Mouse (Mus musculus) activated CD4-positive, CD25-positive, alpha-beta regulatory T cell, adult 4 months (primary cell): ENCODE data around the gene Gab1. TPM values are rescaled to one million over a fixed set of nuclear protein-coding genes. Genes with fewer than 3 reads are reported as not detected.

Experiments
- ATAC-seq: one replicate; pipeline ENCODE4 v1.8.0; 2017
- polyA plus RNA-seq, 2 experiments: library from polyadenylated mRNA; unstranded; fragments of 100-300 nt; shearing (Covaris generic); gene quantifications; one replicate each; pipeline ENCODE4 v1.2.1; 2017

Gab1 gene
- polyA plus RNA-seq, 2 experiments from 2014 or later, result 0.15 TPM; not detected in 1

GRCm38 (mm10) chr8:80842514-80842913 is 37.8 kb downstream of the Gab1 start:
- ATAC-seq, result no peak

DNA sequence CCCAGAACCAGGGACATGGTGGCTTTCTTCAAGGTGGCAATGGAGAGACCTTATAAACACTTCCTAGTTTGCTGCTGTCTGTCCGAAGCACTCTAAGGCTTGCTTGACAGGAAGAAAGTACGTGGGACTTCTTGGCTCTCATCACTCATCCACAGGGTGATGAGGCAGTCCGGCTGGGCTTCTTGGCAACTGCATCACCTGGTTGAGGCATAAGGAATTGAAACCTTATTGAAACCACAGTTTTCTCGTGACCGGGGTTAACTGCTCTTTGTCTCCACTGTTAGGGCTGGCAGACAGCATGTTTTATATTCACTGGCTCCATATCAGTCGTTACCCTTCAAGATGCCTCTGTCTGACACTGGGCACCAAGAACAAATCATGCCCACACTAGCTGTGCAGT is 40.2 kb downstream of the Gab1 start:
- ATAC-seq, result no peak

DNA sequence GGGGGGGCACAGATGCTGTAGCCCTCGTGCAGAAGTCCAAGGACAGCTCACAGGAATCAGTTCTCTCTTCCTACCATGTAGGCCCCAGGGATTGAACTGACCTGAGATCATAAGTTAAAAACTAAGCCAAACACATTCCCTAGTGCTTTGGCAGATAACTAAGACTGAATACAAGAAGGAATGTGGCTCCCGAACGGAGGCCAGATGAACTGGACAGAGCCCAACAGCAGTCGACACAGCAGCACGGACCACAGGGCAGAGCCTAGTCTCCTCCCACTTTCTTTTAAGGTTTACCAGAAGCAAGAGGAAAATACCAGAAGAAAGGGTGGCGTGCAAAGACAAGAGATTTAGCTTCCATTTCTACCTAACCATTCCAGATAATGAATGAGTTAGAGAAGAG is 42.1 kb downstream of the Gab1 start:
- no peak for ATAC-seq

DNA sequence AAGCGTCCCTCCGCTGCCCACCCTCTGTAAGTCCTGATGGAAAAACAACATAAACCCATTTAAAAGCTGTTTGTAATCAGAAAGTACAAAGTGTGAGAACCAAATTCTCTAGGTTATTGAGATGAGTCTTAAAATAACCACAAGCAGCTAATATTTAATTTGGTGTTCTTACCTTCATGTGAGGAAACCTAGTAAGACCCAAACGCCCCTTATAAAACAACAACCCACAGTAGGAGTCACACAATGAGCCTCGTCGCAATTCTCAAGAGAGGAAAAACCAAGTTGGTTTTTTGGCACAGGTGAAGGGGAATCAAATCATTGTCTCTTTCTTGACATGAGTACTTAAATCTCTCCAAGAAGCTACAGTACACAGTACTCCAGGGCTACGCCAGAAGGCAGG is 44.9 kb downstream of the Gab1 start:
- ATAC-seq, result no peak

- ATAC-seq, result no peak
Measured at GRCm38 (mm10) chr8:80834443-80834842, 45.9 kb downstream of the Gab1 start.

GRCm38 (mm10) chr8:80832534-80832933 is 47.8 kb downstream of the Gab1 start:
- ATAC-seq, result no peak

DNA sequence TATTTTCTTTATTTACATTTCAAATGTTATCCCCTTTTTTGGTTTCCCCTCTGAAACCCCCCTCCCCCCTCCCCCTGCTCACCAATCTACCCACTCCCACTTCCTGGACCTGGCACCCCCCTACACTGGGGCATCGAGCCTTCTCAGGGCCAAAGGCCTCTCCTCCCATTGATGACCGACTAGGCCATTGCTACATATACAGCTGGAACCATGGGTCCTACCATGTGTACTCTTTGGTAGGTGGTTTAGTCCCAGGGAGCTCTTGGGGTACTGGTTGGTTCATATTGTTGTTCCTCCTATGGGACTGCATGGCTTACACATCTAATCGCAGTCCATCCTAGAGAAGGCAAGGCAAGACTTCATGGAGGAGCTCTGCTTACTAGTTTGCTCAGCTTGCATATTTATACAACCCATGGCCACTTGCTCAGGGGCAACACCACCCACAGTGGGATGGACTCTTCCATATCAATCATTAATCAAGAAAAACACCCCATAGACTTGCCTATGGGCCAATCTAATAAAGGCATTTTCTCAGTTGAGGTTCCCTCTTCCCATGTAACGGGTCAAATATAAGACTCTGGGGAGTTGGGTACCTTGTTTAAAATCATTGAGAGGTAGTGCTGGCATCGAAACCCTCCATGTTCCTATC is 48.3 kb downstream of the Gab1 start:
- ATAC-seq, result no peak

- ATAC-seq, result no peak
Measured at GRCm38 (mm10) chr8:80830724-80831566, 49.4 kb downstream of the Gab1 start.

DNA sequence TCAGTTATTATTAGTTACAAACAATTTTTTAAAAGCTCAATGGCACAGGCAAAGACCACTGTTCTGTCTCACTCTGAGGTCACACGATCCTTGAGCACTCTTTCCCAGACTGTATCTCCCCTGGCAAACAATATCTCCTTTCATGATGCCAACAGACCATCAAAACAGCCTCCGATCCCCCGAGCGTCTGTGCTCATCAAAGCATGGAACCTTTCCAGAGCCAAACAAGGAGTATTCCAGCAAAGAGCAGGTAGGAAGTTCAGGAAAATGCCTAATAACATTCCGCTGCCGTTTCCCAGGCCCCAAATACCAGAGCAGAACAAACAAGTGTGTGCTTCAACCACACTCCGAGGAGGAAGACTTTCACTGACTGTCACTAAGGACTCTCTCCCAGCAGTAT is 50.2 kb downstream of the Gab1 start:
- no peak for ATAC-seq

DNA sequence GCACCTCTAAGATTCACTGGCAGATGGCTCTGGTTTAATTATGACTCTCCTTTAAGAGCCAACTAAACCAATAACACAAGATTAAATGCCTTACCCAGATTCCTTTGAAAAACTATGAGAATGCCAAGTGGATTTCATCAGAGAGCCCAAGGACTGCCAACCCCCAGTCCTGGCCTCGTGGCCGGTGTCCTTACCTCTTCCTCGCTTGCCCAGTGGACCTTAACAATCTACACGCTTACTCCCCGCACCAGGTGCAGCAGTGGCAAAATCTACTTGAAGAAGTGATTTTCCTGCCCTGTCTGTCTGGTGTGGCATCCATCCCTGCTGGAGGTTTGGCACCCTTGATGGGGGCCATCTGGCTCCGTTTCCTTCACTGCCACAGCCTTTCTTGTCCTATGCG is 53.3 kb downstream of the Gab1 start:
- no peak for ATAC-seq

DNA sequence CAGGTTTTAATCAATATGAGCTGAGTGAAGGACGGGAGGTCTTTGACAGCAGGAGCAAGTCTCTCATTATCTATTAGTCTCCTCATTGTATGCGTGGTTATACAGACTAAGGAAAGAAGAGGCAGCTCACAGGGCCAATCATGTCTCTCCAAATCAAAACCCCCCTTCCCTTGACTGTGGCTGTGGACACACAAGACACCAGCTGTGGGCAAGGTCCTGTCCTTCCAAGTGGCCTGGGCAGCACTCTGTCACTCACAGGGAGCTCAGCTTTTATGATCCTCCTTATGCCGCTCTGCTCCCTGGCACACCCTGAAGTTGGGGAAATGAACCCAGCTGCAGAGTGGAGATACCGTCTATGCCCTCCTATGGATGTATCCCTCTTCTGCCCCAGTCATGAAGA is 55.2 kb downstream of the Gab1 start:
- no peak for ATAC-seq

- no peak for ATAC-seq
Measured at GRCm38 (mm10) chr8:80824426-80824825, 55.9 kb downstream of the Gab1 start.

DNA sequence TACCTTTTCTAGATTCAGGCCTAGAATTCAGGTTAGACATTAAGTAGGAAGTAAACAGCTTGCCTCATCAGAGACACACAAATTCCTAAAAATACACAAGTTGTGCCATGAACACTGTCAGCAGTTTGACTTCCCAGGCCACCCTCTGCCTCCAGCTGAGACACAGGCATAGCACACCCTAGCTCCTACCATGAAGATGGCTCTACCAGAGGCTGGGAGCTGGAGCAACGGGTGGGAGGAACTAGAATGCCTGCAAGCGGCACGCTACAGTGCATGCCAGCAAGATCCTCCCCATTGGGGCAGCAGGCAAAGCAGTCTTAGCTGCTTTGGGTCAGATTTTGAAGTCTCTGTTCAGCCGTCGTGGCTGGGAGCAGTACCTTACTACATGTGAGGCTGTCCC is 57.1 kb downstream of the Gab1 start:
- no peak for ATAC-seq

DNA sequence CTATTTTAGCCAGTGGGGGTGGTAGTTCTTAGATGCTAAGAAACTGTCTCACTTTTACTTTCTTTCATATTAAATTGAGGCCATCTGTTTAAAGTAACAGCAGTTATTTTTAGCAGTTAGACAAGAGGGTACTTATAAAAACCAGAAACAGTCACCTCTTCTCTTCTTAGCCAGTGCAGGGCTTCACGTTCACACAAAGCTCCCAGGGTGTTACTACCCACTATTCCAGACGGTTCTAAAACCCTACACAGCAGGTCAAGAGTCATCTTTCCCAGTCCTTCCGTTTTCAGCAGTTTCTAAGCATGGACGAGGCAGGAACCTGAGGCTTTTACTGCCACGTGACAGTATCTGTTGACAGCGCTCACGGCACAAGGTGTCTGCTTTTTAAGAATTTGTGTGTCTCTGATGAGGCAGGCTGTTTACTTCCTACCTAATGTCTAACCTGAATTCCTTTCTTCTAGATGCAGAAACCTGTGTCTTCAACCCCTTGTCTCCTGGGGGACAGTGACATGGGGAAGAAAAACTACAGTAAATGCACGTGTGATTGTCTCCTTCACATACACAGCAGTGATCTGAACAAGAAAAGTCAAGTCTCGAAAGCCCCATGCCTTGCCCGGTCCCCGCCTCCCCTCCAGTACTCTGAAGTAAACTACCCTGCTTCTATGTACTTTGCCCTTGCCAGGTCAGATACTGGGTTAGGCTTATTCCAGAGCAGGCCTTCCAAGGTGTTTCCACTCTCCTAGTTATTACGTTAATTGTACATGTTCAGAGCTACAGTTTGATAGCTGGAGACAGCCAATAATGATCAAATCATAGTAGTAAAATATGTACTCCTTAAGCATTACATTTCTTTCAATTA is 58.7 kb downstream of the Gab1 start:
- no peak for ATAC-seq

DNA sequence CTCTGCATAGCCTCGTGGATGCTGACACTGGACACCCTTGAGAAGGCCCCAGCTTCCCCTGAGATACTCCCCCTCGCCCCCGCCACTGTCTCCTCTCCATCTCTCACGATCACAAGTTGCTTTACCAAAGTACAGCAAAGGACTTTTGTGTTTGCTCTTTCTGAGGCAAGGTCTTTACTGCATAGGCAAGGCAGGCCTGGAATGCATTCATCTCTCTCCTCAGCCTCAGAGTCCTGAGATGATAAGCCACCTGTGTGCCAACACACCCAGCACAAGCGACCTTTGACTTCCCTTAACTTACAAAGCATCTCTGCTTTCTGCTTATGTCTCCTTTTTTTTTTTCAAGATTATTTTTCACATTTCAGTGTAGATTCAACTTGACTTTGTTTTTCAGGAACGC is 61.3 kb downstream of the Gab1 start:
- ATAC-seq, result no peak

DNA sequence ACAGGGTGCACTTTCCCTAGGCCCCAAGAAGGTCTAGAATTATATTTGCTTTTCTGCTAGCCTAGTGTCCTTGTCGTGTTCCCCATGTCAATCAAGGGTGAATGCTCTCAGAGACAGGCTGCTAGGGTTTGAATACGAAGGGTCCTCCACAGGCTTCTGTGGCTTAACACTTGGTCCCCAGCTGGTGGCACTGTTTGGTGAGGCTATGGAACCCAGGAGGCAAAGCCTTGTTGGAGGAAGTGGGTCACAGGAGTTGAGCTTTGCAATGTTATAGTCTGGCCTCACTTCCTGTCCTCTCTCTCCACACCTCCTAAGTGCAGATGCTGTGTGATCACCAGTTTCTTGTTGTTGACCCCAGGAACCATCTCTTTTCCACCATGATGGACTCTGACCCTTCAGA is 63.3 kb downstream of the Gab1 start:
- no peak for ATAC-seq

- no peak for ATAC-seq
Measured at GRCm38 (mm10) chr8:80815179-80815578, 65.1 kb downstream of the Gab1 start.

GRCm38 (mm10) chr8:80814087-80814791 is 66.1 kb downstream of the Gab1 start:
- no peak for ATAC-seq

- no peak for ATAC-seq
Measured at GRCm38 (mm10) chr8:80813439-80813838, 66.9 kb downstream of the Gab1 start.

GRCm38 (mm10) chr8:80811591-80811991 is 68.7 kb downstream of the Gab1 start:
- no peak for ATAC-seq

GRCm38 (mm10) chr8:80810916-80811315 is 69.4 kb downstream of the Gab1 start:
- no peak for ATAC-seq

DNA sequence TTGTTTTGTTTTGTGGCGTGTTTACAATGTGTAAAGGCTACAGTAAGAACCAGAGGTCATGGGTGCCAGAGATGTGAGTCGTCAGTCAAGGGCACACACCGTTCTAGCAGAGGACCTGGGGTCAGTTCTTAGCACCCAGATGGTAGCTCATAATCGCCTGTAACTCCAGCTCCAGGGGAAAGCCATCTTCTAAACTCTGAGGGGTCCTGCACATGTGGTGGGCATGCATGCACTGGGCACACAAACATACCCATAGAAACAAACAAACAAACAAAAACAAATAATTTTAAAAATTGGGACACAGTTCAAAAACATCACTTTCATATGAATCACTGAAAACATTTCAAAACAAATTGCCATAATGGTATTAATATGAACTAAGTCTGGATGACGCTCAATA is 69.9 kb downstream of the Gab1 start:
- ATAC-seq, result no peak
